Mouse (Mus musculus) bone marrow, adult 2 months (tissue): ENCODE data around the gene Ralgapb. TPM values are rescaled to one million over a fixed set of nuclear protein-coding genes. Genes with fewer than 3 reads are reported as not detected.
A peak's percentile ranks its signal among the peaks of the same experiment; 100 is the strongest.

Experiments used
- H3K27ac ChIP-seq: fragments of 200-500 bp; 2 replicates; pipeline ENCODE4 v1.5.1; 2012; ENCODE audit warnings: low read depth, mild to moderate bottlenecking, control low read depth, inconsistent platforms, low read length; ENCODE audit not compliant: control insufficient read depth, poor library complexity, insufficient read depth
- H3K4me1 ChIP-seq: fragments of 200-500 bp; 2 replicates; pipeline ENCODE4 v1.6.1; 2011; ENCODE audit warnings: low read length; ENCODE audit not compliant: control insufficient read depth, insufficient read depth
- H3K4me3 ChIP-seq: fragments of 200-500 bp; replicated peaks from 2 replicates; pipeline ENCODE3; 2011; ENCODE audit warnings: mild to moderate bottlenecking, low read depth, low read length, control low read depth; ENCODE audit not compliant: control insufficient read depth
- CTCF ChIP-seq: fragments of 200-500 bp; IDR thresholded peaks from 2 replicates; pipeline ENCODE4 v1.5.1; 2011; ENCODE audit warnings: low read length, control low read depth; ENCODE audit not compliant: control insufficient read depth, insufficient read depth
- POLR2A ChIP-seq: fragments of 200-500 bp; IDR thresholded peaks from 2 replicates; pipeline ENCODE4 v1.6.1; 2011; ENCODE audit warnings: low read depth, mild to moderate bottlenecking, control low read depth, low read length, borderline replicate concordance; ENCODE audit not compliant: control insufficient read depth
- WGBS: fragments of 180-500 bp; shearing (Covaris S2); methylation state at CpG from one replicate; pipeline ENCODE4 v1.1.7; 2018; 5-methylcytosine and 5-hydroxymethylcytosine counted together
- polyA plus RNA-seq: library from polyadenylated mRNA; stranded (reverse); fragments of >200 nt; gene quantifications from 2 replicates; pipeline ENCODE4 v1.2.4, GENCODE M21; 2011; ENCODE audit warnings: low replicate concordance; ENCODE audit not compliant: missing spikeins, insufficient read depth, insufficient read length

Gene Ralgapb
- polyA plus RNA-seq, 1 experiment: 16.6 TPM

- H3K27ac ChIP-seq: no peak overlapping the region
- H3K4me3 ChIP-seq: no peak overlapping the region
- H3K4me1 ChIP-seq: no peaks in the 10 kb centered on the region; the same call in 1 of the 2 replicates
- TF ChIP-seq POLR2A (no peak), CTCF (no peak)
- WGBS: 75% methylated on average over 8 of the region's 8 CpGs
Measured at GRCm38 (mm10) chr2:158534559-158534958, 124.9 kb downstream of the Ralgapb start.

- Histone ChIP-seq H3K27ac (no peak overlapping the region), H3K4me3 (peak overlapping the region; percentile 7), H3K4me1 (no peaks in the 10 kb centered on the region; the same call in 1 of the 2 replicates)
- WGBS: 45% methylated on average over 24 of the region's 24 CpGs
- TF ChIP-seq CTCF (no peak), POLR2A (no peak)
Measured at GRCm38 (mm10) chr2:158539433-158540305, 130.0 kb downstream of the Ralgapb start.

DNA sequence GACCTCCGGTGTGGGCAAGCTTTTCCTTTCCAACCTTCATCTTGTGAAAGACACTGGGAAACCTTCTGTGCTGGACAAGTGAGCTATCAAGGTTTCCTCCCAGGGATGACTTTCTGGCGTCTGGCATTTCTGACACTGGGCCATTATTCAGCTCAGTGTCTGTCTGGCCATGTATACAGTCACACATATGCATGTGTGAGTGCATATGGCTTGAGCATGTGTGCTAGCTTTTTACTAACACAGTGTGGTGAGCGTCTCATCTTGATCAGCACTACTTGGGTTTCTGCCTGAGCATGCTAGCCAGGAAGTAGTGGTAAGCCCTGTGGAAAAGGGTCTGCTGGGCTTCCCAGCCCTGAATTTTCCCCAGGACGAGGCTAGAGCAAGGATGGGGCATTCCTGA is 131.6 kb downstream of the Ralgapb start:
- 31% methylated on average over 4 of the region's 4 CpGs for WGBS
- TF ChIP-seq CTCF: no peak
- no peak for TF ChIP-seq POLR2A
- H3K27ac ChIP-seq: no peak overlapping the region
- no peaks in the 10 kb centered on the region; the same call in 1 of the 2 replicates for H3K4me1 ChIP-seq
- no peak overlapping the region for H3K4me3 ChIP-seq

DNA sequence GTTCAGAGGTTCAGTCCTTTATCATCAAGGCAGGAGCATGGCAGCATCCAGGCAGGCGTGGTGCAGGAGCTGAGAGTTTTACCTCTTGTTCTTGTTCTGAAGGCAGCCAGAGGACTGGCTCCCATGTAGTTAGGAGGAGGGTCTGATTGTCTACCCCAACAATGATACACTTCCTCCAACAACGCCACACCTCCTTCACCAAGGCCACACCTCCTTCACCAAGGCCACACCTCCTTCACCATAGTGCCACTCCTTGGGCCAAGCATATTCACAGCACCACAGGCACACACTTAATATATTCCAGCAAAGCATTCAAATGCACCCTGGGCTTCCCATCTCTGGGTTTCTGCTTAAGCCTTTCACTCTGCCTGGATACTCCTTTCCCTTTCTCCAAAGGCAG is 135.6 kb downstream of the Ralgapb start:
- TF ChIP-seq CTCF (no peak), POLR2A (no peak)
- H3K4me1 ChIP-seq: no peaks in the 10 kb centered on the region; the same call in 1 of the 2 replicates
- H3K4me3 ChIP-seq: no peak overlapping the region
- WGBS: 51% methylated on average over 2 of the region's 2 CpGs
- no peak overlapping the region for H3K27ac ChIP-seq

GRCm38 (mm10) chr2:158546751-158547150 is 137.1 kb downstream of the Ralgapb start:
- no peak overlapping the region for H3K27ac ChIP-seq
- TF ChIP-seq POLR2A (no peak; the same call in 1 of the 2 replicates), CTCF (peak; percentile 80)
- H3K4me3 ChIP-seq: no peak overlapping the region
- no peaks in the 10 kb centered on the region; the same call in 1 of the 2 replicates for H3K4me1 ChIP-seq
- WGBS: 7% methylated on average over 17 of the region's 17 CpGs

Other genes starting within 250 kb of the Ralgapb start
- gene D630003M21Rik, start 180.6 kb upstream of the Ralgapb start, polyA plus RNA-seq: 0.23 and 0.35 TPM in 2 replicates
- gene Bpi, start 151.8 kb upstream of the Ralgapb start, polyA plus RNA-seq: not detected in 2 replicates
- 14.8 and 23.0 TPM in 2 replicates for gene Lbp, start 103.4 kb upstream of the Ralgapb start, polyA plus RNA-seq
- 0.65 and 2.6 TPM in 2 replicates for gene Snhg11, start 34.2 kb upstream of the Ralgapb start, polyA plus RNA-seq
- not detected in 2 replicates for gene Adig, start 92.8 kb downstream of the Ralgapb start, polyA plus RNA-seq
- gene Arhgap40, start 102.9 kb downstream of the Ralgapb start, polyA plus RNA-seq: not detected in 2 replicates
- not detected in 2 replicates for gene Slc32a1, start 200.9 kb downstream of the Ralgapb start, polyA plus RNA-seq
- gene Actr5, start 215.0 kb downstream of the Ralgapb start, polyA plus RNA-seq: 10.9 and 12.9 TPM in 2 replicates